Mouse (Mus musculus): ENCODE measurements around the gene Ube2t.
A peak's percentile ranks its signal among the peaks of the same experiment; 100 is the strongest.

The Ube2t gene

GRCm38 (mm10) chr1:134962053-134962803 lies at the start of gene Ube2t:
Ube2t (plus strand) TSS chr1:134962565.
- DNase-seq (ENCODE audit: low read depth, low spot score): peak; percentile 88

- no peak for DNase-seq (ENCODE audit: low read depth, low spot score)
Observed at GRCm38 (mm10) chr1:134913535-134913934, 48.8 kb upstream of the Ube2t start.

GRCm38 (mm10) chr1:134915421-134915820 lies 46.9 kb upstream of the Ube2t start:
- DNase-seq (ENCODE audit: low read depth, low spot score): no peak

DNA sequence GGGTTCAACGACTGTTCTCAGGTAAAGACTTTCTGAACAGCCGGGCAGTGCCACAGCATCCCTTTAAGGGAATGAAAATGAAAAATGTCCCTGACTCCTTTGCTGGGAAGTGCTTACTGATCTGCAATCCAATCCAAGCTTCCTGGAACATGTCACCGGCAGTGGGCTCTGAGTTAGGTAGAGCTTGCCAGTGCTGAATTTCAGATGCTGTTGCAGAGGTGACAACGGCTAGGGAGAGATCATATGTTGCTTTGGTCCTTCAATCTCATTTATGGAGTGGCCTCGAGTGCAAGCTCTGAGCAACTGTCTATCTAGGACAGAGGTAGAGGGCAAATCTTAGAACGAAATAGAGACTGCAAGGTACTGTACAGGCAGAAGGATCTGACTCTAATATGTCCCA lies 43.4 kb upstream of the Ube2t start:
- no peak for DNase-seq (ENCODE audit: low read depth, low spot score)

- DNase-seq (ENCODE audit: low read depth, low spot score): no peak
Observed at GRCm38 (mm10) chr1:134932431-134932830, 29.9 kb upstream of the Ube2t start.

DNA sequence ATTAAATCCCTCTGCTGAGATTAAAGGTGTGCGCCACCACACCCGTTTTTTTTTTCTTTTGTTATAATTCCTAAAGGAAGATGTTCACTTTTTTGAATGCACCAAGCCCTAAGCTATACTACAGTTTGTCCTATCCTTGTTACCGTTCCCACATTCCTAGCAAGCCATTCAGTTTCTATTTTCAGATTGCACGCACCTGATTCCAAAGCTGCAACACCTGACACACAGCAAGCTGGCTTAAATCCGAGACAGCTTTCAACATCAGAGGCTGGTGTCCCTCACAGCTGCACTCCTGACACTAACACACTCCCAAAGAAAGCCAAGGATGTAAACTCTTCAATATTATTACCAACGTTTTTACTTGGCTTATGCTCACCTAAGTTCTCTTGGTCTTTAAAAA lies 26.0 kb upstream of the Ube2t start:
- DNase-seq (ENCODE audit: low read depth, low spot score): no peak

- DNase-seq (ENCODE audit: low read depth, low spot score): no peak
Observed at GRCm38 (mm10) chr1:134938233-134938632, 24.1 kb upstream of the Ube2t start.

DNA sequence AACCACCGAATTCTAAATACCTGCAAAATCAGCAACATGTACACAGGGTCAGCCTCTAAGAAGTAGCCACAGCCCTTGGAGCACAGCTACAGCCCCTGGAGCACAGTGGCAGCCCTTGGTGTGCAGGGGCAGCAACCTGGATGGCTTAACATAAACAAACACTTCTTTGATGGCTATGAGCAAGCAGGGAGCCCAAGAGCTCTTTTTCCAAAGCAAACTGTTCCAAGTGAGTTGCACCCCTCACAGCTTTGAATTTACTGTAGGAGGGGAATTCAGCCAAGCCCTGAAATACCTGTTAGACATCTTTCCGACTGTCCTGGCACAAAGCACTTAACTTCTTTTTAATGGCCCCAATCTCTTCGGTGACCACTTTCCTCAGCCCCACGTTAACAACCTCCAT lies 21.5 kb upstream of the Ube2t start:
- DNase-seq (ENCODE audit: low read depth, low spot score): no peak

GRCm38 (mm10) chr1:134942898-134943297 lies 19.5 kb upstream of the Ube2t start:
- DNase-seq (ENCODE audit: low read depth, low spot score): no peak

DNA sequence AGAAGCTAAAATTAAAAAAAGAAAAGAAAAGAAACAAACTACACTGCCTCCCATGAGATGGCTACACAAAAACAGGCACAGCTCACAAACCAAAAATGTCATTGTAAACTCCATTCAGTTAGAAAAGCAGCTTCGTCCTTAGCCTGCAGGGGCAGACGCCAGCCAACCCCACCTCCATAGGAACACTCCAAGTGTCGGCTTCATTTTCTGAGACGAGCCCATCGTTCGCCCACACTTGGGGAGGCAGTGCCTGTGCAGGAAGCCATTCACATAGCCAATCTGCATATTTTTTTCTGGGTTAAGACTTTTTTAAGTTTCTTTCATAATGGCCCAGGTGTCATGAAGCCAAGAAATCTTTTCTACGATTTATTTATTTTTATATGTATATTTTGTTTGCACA lies 14.8 kb upstream of the Ube2t start:
- no peak for DNase-seq (ENCODE audit: low read depth, low spot score)

DNA sequence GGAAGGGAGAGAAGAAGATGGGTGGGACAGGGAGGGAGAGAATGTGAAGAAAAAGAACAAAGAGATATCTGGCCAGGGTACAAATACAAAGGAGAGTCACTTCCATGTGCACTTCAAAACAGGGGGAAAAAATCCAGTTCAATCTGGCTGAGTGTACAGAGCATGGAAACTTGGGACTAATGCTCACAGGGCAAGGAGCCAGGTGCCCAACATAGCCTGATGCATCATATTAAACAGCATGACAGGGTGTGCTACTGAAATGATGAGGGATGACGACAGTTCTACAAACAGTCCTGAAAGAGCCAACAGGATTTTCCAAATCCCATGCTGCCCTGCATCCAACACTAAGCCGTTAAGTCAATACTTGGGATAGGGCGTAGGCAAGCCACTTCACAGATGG lies 12.4 kb upstream of the Ube2t start:
- DNase-seq (ENCODE audit: low read depth, low spot score): no peak

GRCm38 (mm10) chr1:134955050-134955636 lies 7.2 kb upstream of the Ube2t start:
- no peak for DNase-seq (ENCODE audit: low read depth, low spot score)

DNA sequence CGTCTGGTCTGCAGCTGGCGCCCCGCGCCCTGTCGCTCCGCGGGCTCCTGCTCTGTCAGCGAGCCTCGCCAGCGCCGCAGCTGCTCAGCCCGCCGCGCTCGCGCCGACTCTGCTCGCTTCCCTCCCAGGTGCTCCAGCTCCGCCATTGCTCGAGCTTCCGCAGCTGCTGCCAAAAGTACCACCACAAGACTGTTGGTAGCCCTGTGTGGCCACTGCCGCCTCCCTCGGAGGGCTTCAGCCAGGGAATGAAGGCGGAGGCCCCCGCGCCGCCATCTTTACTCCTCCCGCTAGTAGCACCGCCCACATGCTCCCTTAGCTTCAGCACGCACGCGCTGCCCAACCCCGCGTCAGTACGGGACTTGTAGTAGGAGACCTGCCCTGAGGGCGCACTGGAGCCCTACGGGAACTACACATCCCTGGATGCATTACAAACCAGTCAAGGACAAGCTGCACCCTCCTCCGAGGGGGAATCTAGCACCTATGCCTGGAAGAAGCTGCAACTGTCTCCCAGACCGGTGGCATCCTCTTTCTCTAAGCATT lies 6.7 kb upstream of the Ube2t start, which contains the start of gene Ppp1r12b:
Gene Ppp1r12b, minus strand, starts transcription at position 306 of the 540 bp plus-strand sequence.
- peak; percentile 90 for DNase-seq (ENCODE audit: low read depth, low spot score)

GRCm38 (mm10) chr1:134960634-134961033 lies 1.7 kb upstream of the Ube2t start:
- DNase-seq (ENCODE audit: low read depth, low spot score): no peak

DNA sequence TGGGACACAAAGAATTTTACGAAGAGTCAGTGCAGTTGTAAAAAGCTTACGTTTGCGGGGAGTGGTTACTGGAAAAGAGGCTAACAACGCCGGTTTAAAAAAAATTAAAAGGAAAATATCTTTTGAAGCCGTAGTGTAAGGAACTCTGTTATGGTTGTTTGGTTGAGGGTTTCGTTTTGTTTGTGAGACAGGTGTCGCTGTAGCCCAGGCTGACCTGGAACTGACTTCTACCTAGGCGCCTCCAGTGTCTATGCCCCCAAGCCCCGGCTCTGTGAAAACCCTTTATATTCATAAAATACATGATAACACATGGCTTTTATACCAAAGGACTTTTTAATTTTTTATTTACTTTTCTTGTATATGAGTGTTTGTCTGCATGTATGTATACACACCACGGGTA lies 456 bp downstream of the Ube2t start:
- DNase-seq (ENCODE audit: low read depth, low spot score): no peak

- no peak for DNase-seq (ENCODE audit: low read depth, low spot score)
Observed at GRCm38 (mm10) chr1:134965430-134965829, 3.1 kb downstream of the Ube2t start.

DNA sequence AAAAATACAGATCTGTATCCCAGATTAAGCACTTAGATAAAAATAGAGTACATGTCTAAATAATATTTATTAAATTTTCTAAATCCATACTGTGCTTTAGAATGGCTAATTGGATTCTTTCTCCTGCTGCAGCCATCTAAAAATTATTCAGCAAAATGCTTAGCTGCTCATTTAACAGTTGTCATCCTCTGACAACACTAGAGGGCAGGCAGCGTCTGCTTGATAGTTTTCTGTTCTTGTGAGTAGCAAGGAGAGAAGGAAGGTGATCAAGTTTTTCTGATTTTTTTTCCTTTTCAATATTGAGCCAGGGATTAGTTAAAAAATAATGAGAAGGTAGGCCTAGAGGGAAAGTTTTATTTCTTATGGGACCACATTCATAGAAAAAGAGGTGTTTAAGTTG lies 10.6 kb downstream of the Ube2t start:
- DNase-seq (ENCODE audit: low read depth, low spot score): no peak

GRCm38 (mm10) chr1:134987173-134987961 lies 25.0 kb downstream of the Ube2t start:
- peak; percentile 60 for DNase-seq (ENCODE audit: low read depth, low spot score)

- no peak for DNase-seq (ENCODE audit: low read depth, low spot score)
Observed at GRCm38 (mm10) chr1:134987962-134988341, 25.6 kb downstream of the Ube2t start.

DNA sequence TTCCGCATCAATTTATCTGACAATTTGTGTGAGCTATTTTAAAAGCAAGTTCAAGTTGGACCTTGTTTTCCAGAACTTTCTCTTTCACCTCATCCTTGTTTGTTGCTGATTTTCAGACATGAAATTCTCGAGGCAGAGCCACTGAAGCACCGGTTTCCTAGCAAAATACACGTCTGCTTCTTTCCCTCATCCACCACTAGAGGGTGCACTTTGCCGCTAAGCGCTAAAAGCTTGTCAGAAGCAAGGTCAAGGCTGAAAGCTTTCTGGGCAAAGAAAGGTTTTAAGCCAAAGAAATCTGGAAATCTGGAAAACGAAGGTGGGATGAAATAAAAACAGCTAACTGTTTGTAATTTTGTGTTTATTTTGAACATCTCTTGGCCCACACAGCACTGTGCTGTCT lies 27.0 kb downstream of the Ube2t start:
- peak; percentile 81 for DNase-seq (ENCODE audit: low read depth, low spot score)

DNA sequence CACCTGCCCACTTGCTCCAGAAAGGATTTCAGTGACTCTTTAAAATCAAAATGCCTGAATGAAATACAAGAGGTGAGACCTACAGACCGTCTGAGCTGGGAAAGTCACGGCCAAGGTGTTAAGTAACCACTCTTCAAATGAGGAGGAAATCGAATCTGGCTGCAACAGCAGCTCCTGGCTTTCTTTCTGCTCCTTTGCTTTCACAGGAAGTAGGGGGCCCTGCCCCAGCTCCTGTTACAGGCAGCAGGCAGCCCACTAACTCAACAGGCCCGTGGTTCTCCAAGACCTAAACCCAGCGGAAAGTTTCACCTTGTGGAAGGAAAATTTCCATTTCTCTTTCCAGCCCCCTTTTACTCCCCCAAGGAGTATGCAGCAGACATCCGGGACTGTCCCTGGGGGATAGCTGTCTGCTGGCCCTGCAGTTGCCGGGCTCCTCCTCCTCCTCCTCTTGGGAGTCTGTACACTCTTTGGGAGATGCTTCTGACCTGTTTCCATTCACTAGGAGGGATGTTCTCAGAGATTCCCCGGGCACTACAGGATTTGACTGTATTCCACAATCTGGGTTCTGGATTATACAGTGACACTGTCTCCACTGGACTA lies 29.8 kb downstream of the Ube2t start:
- DNase-seq (ENCODE audit: low read depth, low spot score): no peak

DNA sequence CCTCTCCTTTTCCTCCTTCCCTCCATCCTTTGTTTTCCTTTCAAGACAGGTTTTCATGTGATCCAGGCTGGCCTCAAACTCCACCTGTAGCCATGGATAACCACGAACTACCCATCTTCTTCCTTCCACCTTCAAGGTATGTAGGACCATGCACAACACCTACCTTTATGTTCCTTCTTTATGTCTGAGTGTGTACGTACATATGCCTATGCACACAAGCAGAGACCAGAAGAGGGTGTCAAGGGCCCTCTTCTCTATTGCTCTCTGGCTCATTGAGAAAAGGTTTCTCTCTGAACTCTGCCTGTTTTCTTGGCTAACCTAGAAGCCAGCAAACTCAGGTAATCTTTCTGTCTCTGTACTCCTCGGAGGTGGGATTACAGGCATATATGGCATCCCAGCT lies 32.4 kb downstream of the Ube2t start:
- DNase-seq (ENCODE audit: low read depth, low spot score): no peak

All from embryo, embryonic 11.5 days (tissue).